Mouse (Mus musculus) testis, adult 2 months (tissue): Measurements from ENCODE around the gene Hnrnph2. TPM values are rescaled to one million over a fixed set of nuclear protein-coding genes. Genes with fewer than 3 reads are reported as not detected.

Experiments used
- H3K27ac ChIP-seq: fragments of 200-500 bp; 2 replicates; pipeline ENCODE4 v1.5.1; 2012; ENCODE audit warnings: low read depth, low read length; ENCODE audit not compliant: control insufficient read depth, insufficient read depth
- H3K27me3 ChIP-seq: fragments of 200-500 bp; 2 replicates; pipeline ENCODE4 v1.6.1; 2012; ENCODE audit warnings: mild to moderate bottlenecking, low read length, moderate library complexity; ENCODE audit not compliant: control insufficient read depth, insufficient read depth
- H3K36me3 ChIP-seq: fragments of 200-500 bp; 2 replicates; pipeline ENCODE4 v1.6.1; 2012; ENCODE audit warnings: mild to moderate bottlenecking, low read length; ENCODE audit not compliant: control insufficient read depth, insufficient read depth
- H3K4me1 ChIP-seq: fragments of 200-500 bp; 2 replicates; pipeline ENCODE4 v1.6.1; 2012; ENCODE audit warnings: low read length; ENCODE audit not compliant: control insufficient read depth, insufficient read depth
- H3K4me3 ChIP-seq: fragments of 200-500 bp; 2 replicates; pipeline ENCODE4 v1.5.1; 2012; ENCODE audit warnings: low read depth, mild to moderate bottlenecking, low read length, moderate library complexity, mixed read lengths; ENCODE audit not compliant: control insufficient read depth
- CTCF ChIP-seq: fragments of 200-500 bp; IDR thresholded peaks from 2 replicates; pipeline ENCODE4 v1.5.1; 2012; ENCODE audit warnings: low read depth, mild to moderate bottlenecking, inconsistent platforms, low read length, moderate library complexity; ENCODE audit not compliant: control insufficient read depth, insufficient read depth, insufficient replicate concordance
- POLR2A ChIP-seq: fragments of 200-500 bp; IDR thresholded peaks from 2 replicates; pipeline ENCODE4 v1.6.1; 2012; ENCODE audit warnings: low read depth, mild to moderate bottlenecking, inconsistent platforms, low read length, moderate library complexity; ENCODE audit not compliant: control insufficient read depth
- polyA plus RNA-seq: library from polyadenylated mRNA; depleted of rRNA; stranded (reverse); fragments of >200 nt; gene quantifications from 2 replicates; pipeline ENCODE4 v1.2.3, GENCODE M21; 2012; rRNA removed

Gene Hnrnph2
- polyA plus RNA-seq, 1 experiment: 6.4 TPM

DNA sequence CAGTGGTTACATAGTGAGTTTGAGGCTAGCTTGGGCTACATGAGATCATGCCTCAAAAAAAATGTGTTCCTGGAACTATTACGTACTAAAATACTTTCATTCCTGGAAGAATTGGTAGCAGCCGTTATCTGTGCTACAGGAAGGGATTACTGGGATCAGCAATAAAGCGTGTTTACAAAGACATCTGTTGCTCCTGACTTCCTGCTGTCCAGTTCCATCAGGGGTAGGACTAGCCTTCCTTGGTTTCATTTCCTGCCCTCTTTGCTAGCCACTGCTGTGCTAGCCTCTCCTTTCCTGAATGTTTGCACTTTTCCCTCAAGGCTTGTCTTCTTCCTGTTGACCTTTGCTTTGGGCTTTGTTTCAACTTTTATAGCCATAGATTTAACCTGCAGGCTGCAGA is 34.9 kb downstream of the Hnrnph2 start:
- H3K4me3 ChIP-seq: no peak overlapping the region
- H3K36me3 ChIP-seq: no peaks in the 10 kb centered on the region
- no peak for TF ChIP-seq POLR2A
- TF ChIP-seq CTCF: no peak
- H3K27ac ChIP-seq: no peak overlapping the region
- no peaks in the 10 kb centered on the region for H3K27me3 ChIP-seq
- no peaks in the 10 kb centered on the region for H3K4me1 ChIP-seq

DNA sequence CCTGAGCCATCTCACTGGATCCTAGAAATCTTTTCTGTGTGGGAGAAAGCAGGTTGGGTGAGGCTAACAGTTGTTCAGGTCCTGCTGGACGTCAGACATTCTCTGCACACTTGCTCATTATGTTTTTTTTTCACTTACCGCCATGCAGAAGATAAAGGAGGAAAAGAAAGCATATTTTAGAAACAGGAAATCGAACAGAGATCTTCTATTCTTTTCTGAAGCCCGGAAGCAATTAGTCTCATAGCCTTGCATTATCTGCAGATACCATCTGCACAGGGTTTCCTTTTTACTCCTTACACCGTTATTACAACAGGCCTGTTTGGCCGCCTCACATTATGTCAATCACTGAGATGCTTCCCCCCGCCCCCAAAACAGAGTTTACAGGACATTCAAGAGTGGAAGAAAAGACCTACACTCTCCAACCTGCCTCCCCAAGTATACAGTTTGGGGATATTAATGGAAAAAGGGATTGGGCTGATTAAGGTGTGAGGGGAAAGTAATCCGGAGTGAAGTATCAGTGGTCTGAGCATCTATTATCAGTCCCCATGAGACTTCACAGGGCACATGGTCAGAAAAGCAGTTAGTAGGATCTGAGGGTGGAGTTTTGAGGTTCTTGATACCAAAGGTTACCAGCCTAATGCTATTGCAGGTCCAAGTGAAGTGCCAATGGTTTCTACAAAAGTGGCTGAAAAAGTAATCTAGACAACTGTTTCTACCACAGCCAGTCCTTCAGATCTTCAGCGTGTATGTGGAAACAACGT is 40.2 kb downstream of the Hnrnph2 start:
- Histone ChIP-seq H3K4me3 (no peak overlapping the region), H3K36me3 (no peaks in the 10 kb centered on the region), H3K27ac (no peak overlapping the region), H3K4me1 (no peaks in the 10 kb centered on the region), H3K27me3 (no peaks in the 10 kb centered on the region)
- no peak for TF ChIP-seq POLR2A
- TF ChIP-seq CTCF: no peak

DNA sequence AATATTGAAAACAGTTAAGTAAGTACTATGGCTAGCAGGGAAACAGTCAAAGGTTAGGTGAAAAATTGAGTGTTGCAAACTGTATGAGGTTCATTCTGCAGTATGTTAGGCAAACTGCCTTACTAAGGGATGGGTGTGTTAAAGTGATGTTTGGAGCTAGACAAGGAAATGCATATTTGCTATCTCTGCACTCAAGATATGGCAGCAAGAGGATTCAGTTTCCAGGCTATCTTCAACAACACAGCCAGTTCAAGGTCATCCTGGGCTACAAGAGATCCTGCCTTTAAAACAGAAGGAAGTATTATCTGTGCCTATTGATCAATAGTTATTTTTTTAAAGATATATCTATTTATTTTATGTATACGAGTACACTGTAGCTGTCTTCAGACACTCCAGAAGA is 45.4 kb downstream of the Hnrnph2 start:
- H3K4me1 ChIP-seq: no peaks in the 10 kb centered on the region
- no peak overlapping the region for H3K4me3 ChIP-seq
- no peak overlapping the region for H3K27ac ChIP-seq
- H3K27me3 ChIP-seq: no peaks in the 10 kb centered on the region
- TF ChIP-seq POLR2A (no peak), CTCF (no peak)
- no peaks in the 10 kb centered on the region for H3K36me3 ChIP-seq

DNA sequence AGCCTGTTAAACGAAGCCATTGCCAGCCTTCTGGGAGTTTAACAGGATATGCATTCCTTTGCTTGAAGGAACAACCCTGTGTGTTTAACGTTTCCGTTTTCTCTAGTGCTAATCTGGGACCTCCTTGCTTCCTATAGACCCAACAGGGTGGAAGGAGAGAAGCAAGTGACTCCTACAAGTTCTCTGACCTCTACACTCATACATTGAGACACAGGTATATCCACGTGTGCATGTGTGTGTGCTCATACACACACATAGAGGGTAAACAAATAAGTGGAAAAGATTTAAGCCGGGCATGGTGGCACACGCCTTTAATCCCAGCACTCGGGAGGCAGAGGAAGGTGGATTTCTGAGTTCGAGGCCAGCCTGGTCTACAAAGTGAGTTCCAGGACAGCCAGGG is 46.4 kb downstream of the Hnrnph2 start:
- H3K4me3 ChIP-seq: no peak overlapping the region
- H3K27me3 ChIP-seq: no peaks in the 10 kb centered on the region
- TF ChIP-seq POLR2A (no peak), CTCF (no peak)
- no peaks in the 10 kb centered on the region for H3K4me1 ChIP-seq
- no peak overlapping the region for H3K27ac ChIP-seq
- H3K36me3 ChIP-seq: no peaks in the 10 kb centered on the region

DNA sequence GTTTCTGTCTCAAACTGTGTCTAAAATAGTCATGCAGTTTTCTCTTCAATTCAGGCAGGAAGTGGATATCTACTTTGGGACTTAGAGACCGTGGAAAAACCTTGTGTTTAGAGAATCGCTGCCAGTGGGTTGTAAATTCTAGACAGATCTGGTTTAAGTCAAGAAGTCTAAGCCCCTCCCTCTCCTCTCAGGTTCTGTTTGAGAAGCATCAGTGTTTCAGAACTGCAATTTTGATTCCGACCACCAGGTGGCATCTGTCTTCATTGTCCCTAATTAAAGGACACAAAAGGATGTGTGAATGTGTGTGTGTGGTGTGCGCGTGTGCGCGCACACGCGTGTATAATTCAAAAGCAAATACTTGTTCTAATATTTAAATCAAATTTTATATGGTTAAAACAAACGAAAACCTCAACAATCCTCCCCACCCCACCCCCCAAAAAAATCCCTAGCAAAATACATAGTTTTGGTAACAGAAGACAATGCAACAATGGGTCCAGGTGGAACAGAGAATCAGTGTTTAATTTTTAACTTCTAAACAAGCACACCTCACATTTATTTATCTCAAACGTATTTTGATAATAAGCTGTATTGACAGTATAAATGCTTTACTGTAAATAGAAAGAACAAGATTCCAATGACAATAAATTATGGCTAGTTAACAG is 47.2 kb downstream of the Hnrnph2 start:
- Histone ChIP-seq H3K36me3 (no peaks in the 10 kb centered on the region), H3K27me3 (no peaks in the 10 kb centered on the region), H3K4me1 (no peaks in the 10 kb centered on the region), H3K4me3 (no peak overlapping the region), H3K27ac (no peak overlapping the region)
- no peak for TF ChIP-seq CTCF
- TF ChIP-seq POLR2A: no peak

- H3K4me1 ChIP-seq: no peaks in the 10 kb centered on the region
- H3K4me3 ChIP-seq: no peak overlapping the region
- no peaks in the 10 kb centered on the region for H3K27me3 ChIP-seq
- no peaks in the 10 kb centered on the region for H3K36me3 ChIP-seq
- TF ChIP-seq POLR2A: no peak
- no peak for TF ChIP-seq CTCF
- no peak overlapping the region for H3K27ac ChIP-seq
Observed at GRCm38 (mm10) chrX:134652061-134652460, 51.1 kb downstream of the Hnrnph2 start.

Other genes starting within 250 kb of the Hnrnph2 start
- gene Drp2, start 196.6 kb upstream of the Hnrnph2 start, polyA plus RNA-seq: 2.2 and 2.9 TPM in 2 replicates
- 9.6 and 11.8 TPM in 2 replicates for gene Taf7l, start 124.7 kb upstream of the Hnrnph2 start, polyA plus RNA-seq
- 0.57 and 0.64 TPM in 2 replicates for gene Timm8a1, start 59.3 kb upstream of the Hnrnph2 start, polyA plus RNA-seq
- 0.17 and 0.20 TPM in 2 replicates for gene Btk, start 17.6 kb upstream of the Hnrnph2 start, polyA plus RNA-seq
- gene Rpl36a, start 15.5 kb upstream of the Hnrnph2 start, polyA plus RNA-seq: 22.6 and 26.1 TPM in 2 replicates
- 0.73 and 0.80 TPM in 2 replicates for gene Gla, start 54 bp upstream of the Hnrnph2 start, polyA plus RNA-seq
- 0.17 and 0.28 TPM in 2 replicates for gene Armcx4, start 85.3 kb downstream of the Hnrnph2 start, polyA plus RNA-seq
- 0.70 and 1.1 TPM in 2 replicates for gene Armcx1, start 116.8 kb downstream of the Hnrnph2 start, polyA plus RNA-seq
- 1.6 and 1.8 TPM in 2 replicates for gene Armcx6, start 150.2 kb downstream of the Hnrnph2 start, polyA plus RNA-seq
- 1.1 and 1.5 TPM in 2 replicates for gene Armcx3, start 155.4 kb downstream of the Hnrnph2 start, polyA plus RNA-seq
- 2.5 and 3.3 TPM in 2 replicates for gene Armcx2, start 208.0 kb downstream of the Hnrnph2 start, polyA plus RNA-seq